Mouse (Mus musculus) brain, embryonic 18.5 days (tissue): Measurements from ENCODE around the gene Cited4.

Source experiments
- DNase-seq: peaks from one replicate; pipeline ENCODE4 v3.0.0-alpha.2; 2012; ENCODE audit warnings: low read depth, low spot score

Cited4 gene

DNA sequence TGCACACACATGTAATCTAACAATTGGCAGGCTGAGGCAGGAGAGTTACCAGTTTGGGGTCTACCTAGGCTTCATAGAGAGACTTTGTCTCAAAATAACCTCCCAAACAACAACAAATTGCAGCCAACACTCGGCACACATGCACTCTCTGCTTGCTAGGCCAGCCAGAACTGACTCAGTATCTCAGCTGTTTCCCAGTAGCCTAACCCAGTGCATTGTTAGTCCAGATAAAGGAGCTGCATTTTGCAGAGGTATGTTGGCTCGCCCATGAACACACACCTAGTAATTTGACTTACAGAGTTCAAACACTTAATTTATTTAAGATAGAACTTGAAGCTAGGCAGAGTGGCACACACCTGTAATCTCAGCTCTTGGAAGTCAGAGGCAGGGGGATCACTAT, 9.3 kb downstream of the Cited4 start:
- DNase-seq: no peak

GRCm38 (mm10) chr4:120680953-120681352, 14.6 kb downstream of the Cited4 start:
- no peak for DNase-seq

DNA sequence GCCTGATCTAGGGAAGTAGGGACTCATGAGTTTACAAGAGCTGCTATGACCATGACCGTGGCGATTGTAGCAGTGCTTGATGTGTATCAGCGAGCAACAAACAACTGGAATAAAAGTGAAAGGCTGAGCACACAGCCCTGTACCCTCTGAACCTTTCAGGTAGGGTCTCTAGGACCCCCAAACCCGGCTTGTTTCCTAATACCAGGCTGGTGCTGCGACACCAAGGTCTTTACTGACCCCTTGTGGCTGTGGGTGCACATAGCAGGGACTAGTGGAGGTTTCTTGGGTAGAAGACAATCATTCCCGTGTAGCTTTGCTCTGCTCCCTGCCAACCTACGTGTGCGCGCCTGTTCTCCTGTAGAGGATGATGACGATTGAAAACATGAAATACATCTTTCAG, 15.8 kb downstream of the Cited4 start:
- no peak for DNase-seq

DNA sequence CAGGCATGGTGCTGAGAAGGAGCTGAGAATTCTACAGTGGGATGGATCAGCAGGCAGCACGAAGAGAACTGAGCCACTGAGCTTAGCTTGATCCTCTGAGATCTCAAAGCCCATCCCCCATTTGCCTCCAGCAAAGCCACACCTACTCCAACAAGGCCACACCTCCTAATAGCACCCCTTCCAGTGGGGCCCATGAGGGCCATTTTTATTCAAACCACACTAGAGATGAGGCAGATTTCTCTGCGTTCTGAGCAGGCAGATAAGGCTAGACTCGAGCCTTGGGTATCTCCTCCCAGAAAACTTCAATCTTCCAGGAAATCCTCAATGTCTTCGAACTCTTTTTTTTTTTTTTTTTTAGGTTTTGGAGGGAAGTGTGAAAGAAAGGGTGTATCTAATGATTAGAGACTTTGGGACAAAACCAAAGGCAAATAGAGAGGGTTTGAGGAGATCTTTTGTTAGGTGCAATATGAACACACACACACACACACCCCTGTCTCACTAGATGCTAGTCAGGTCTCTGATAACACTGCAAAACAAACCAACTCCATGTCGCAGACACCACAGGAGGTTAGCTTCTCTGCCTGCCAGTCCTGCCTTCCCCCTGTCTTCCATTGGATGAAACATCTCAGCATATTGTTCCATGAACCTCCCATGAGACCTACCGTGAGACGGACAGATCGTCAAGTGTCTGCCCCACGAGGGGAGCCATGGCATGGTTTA, 17.1 kb downstream of the Cited4 start:
- DNase-seq: no peak

DNA sequence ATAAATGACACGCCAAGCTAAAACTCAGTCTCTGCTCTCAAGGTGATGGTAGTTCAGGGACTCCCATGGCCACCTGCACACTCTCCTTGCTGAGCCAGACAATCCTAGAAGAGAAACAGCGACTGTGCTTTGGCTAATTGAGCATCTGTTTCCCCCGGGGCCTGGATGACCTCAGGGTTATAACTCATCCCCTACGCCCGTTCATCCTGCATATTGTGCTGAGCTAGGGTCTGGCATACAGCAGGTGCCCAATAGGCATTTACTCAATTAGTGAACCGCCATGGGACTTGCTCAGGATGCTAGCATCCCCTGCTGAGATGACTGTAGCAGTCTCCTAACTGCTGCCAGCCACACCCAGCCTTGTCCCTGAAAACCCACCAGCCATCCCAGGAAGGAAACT, 20.9 kb downstream of the Cited4 start:
- no peak for DNase-seq

DNA sequence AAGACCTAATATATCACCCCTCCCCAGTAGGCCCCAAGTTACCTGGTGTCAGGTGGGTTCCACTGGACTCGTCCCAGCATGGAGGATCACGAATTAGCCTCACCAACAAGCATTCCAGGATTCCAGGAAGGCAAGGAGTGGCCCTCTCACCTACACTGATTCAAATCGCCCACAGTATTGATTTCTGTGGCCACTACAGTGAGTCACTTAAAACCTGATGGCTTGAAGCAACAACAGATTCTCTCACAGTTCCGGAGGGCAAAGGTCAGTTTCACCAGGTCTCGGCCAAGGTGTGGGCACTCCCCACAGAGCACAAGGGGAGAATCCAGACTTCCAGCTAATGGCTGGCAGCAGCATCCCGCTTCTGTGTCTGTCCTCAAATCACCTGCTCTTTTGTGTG, 22.9 kb downstream of the Cited4 start:
- no peak for DNase-seq

DNA sequence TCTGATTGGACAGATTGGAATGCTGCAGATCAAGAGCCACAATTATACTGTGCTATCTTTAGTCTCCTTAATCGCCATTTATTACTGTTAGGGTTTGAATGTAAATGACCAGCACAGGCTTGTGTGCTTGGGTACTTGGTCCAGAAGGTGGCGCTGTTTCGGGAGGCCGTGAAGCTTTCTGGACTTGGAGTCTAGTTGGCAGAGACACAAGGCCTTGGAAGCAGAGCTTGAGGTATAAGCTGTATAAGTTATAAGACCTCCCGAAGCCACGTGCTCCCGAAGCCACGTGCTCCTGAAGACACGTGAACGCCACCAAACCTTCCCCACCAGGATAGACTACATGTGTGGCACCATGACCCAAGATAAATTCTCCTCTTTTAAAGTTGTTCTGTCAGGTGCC, 26.3 kb downstream of the Cited4 start:
- DNase-seq: no peak

GRCm38 (mm10) chr4:120697353-120697752, 31.0 kb downstream of the Cited4 start:
- DNase-seq: no peak

GRCm38 (mm10) chr4:120697799-120698484, 31.6 kb downstream of the Cited4 start:
- DNase-seq: no peak

DNA sequence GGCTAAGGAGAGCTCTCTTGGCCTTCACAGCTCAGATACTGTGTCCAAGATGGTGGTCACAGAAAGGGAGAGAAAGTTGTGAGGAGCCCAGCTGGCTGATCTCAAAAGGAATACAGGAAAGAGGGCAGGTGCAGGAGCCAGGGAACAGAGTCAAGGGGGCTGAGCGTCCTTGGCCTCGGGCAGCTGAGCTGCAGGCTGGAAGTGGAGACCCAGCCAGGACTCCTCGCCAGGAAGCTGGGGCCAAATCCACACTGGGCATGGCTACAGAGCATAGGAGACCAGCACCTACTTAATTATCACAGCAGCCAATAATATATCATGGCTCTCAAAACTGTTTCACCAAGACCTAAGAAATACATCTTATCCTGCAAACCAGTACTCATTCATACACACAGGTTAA, 34.8 kb downstream of the Cited4 start:
- no peak for DNase-seq

- no peak for DNase-seq
Measured at GRCm38 (mm10) chr4:120702056-120702455, 35.7 kb downstream of the Cited4 start.

GRCm38 (mm10) chr4:120702511-120702910, 36.1 kb downstream of the Cited4 start:
- DNase-seq: no peak

DNA sequence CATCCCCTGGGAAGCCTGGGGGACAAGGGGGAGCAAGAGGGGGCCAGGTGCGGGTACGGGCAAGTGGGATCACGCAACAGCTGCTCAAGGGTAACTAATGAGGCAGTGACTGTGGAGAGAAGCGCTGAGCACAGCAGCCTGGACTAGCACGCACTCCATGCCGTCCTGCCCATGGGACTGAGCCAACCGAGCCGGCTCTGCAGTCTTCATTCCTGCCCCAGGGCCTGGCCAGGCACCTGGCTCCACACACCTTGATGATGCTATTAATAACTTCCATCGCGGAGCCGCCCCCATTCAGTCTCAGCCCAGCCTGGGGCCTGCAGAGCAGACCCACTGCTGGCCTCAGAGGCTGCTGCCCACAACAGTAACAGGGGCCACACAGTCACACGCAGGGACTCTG, 45.9 kb downstream of the Cited4 start:
- DNase-seq: no peak

GRCm38 (mm10) chr4:120713021-120713420, 46.6 kb downstream of the Cited4 start:
- no peak for DNase-seq

GRCm38 (mm10) chr4:120713856-120714497, 47.6 kb downstream of the Cited4 start:
- DNase-seq: no peak

DNA sequence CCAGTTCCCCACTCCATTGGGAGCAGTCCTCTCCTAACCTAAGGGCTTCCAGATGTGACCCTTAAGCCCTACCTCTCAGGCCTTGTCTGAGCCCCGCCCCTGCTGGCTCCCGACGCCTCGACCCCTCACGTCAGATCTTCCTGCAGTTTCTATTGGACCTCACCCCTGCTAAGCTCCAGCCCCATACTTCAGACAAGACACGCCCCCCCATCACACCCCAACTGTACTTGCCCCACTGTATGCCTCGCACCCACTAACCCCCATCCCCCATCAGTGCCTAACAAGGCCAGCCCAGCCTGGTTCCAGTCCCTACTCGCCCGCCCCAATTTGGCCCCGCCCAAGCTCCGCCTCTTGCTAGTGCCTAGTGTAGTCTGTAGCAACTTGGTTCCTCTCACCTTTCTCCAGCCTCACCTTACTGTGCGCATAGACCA, 49.8 kb downstream of the Cited4 start:
- peak; percentile 49 for DNase-seq

DNA sequence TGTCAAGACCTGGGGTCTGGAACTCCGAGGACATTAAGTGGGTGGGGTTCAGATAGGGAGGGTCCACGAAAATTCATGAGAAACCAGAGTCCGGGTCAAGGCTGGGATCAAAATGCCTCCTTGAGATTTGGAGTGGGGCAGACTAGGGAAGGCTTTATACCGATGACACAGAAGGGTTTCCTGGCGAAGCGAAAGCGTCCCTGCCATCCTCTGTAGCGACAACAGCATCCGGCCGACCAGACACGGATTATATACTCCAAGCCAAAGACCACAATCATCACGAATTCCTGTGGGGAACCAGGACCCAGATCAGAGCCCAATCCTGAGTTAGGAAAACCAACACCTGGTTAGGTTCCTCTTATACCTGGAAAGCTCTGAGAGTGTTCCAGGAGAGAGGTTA, 50.4 kb downstream of the Cited4 start:
- DNase-seq: no peak
